Mouse (Mus musculus): Measurements from ENCODE around the gene Tomm7. TPM values are rescaled to one million over a fixed set of nuclear protein-coding genes. Genes with fewer than 3 reads are reported as not detected.
A peak's percentile ranks its signal among the peaks of the same experiment; 100 is the strongest.
"Not testable (repeated sequence)": the region's sequence is repeated elsewhere in the genome, so short reads cannot be mapped to it uniquely, and the experiment has no call there.

The Tomm7 gene
- polyA plus RNA-seq, 1 experiment from 2014 or later = 141 TPM

DNA sequence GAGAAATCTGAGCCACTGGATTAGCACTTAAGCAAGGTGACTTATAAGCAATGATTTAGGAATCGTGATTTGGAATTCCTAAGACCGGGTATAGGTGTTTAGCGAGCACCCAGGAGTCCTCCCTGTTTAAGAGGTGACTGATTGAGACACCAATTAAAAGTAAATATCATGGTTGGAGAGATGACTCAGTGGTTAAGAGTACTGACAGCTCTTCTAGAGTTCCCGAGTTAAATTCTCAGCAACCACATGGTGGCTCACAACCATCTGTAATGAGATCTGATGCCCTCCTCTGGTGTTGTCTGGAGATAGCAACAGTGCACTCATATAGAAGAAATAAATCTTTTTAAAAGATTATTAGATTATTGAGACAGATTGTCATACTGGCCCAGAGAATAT lies 7.2 kb upstream of the Tomm7 start:
- peak overlapping the region; percentile 73; the same call in 1 of the 2 replicates for H3K27ac ChIP-seq
- not testable (repeated sequence) for ATAC-seq (ENCODE audit: insufficient number of reproducible peaks, insufficient read depth, low FRiP score, low TSS enrichment, low read depth); H3K4me1 ChIP-seq (replicated peaks); H3K27me3 ChIP-seq; H3K9me3 ChIP-seq
- peak overlapping the region; percentile 70 for H3K4me2 ChIP-seq
- peaks cover 41% of the 10 kb centered on the region for H3K36me3 ChIP-seq
- peak overlapping the region; percentile 90 for H3K4me3 ChIP-seq (replicated peaks)
- peak overlapping the region; percentile 84 for H3K9ac ChIP-seq (replicated peaks)
- WGBS = 11% methylated on average over 4 of the region's 4 CpGs

DNA sequence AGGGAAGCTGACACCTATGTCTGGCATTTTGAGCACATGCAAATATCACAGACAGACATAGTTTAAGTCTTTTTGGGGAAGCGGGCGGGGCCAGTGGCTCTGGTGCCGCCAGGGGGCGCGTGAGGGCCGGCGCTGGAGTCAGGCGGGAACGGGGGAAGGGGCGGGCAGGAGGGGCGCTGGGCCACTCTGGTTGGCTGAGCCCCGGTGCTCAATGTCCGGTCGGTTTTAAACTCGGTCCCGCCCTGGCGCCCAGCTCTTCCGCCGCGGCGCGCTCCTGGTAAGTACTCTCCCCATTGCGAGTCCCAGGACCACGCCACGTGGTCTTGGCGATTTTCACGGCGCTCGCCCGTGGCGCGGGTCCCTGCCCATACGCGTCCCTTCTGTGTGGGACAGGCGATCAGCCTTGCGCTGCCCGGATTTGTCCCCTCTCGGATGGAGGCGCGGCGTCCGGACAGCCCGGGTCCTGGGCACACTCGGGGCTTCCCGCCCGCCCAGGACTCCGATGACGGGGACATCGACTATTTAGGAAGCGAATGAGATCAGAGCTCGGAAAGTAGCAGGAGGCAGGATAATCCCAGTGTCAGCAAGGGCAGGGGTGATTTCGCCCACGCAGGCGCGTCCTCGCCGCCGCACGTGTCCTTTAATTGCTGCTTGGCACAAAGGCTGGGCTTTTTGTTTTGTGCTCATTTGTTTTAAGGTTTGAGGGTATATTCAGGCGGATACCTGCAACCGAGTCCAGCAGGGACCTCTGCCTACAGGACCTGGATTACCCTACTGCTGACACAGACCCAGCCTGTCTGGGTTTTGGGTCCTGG lies 6.6 kb upstream of the Tomm7 start:
- H3K9ac ChIP-seq (replicated peaks) = peak overlapping the region; percentile 84
- no peaks in the 10 kb centered on the region for H3K9me3 ChIP-seq
- peak overlapping the region; percentile 73 for H3K27ac ChIP-seq
- no peaks in the 10 kb centered on the region for H3K27me3 ChIP-seq
- WGBS = under 1% methylated on average over 60 of the region's 61 CpGs
- peaks cover 35% of the 10 kb centered on the region for H3K36me3 ChIP-seq
- ATAC-seq (ENCODE audit: insufficient number of reproducible peaks, insufficient read depth, low FRiP score, low TSS enrichment, low read depth) = peak; percentile 94
- H3K4me1 ChIP-seq (replicated peaks) = peaks cover 5% of the 10 kb centered on the region
- peak overlapping the region; percentile 70 for H3K4me2 ChIP-seq
- H3K4me3 ChIP-seq (replicated peaks) = peak overlapping the region; percentile 90

DNA sequence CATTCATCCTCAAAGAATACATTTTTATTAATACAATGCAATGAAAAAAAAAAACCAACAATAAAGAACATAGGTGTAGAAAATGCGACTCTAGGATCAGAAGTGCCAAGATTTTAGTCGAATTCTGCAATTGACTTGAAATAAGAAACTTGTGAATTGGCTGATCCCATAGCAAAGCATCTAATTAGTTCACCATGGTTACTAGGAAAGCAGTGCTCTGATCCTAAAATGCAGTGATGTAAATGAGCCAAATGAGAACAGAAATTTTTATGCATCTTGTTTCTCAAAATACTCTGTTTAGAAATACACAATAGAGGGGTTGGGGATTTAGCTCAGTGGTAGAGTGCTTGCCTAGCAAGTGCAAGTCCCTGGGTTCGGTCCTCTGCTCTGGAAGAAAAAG lies 1.2 kb upstream of the Tomm7 start:
- WGBS = 92% methylated on average over 3 of the region's 3 CpGs
- H3K9ac ChIP-seq (replicated peaks) = no peak overlapping the region
- no peak for ATAC-seq (ENCODE audit: insufficient number of reproducible peaks, insufficient read depth, low FRiP score, low TSS enrichment, low read depth)
- H3K9me3 ChIP-seq = no peaks in the 10 kb centered on the region
- no peak overlapping the region for H3K4me3 ChIP-seq (replicated peaks)
- peak overlapping the region; percentile 54 for H3K4me2 ChIP-seq
- H3K36me3 ChIP-seq = peaks cover 9% of the 10 kb centered on the region; the same call in 1 of the 2 replicates
- H3K27ac ChIP-seq = no peak overlapping the region
- peaks cover 10% of the 10 kb centered on the region for H3K4me1 ChIP-seq (replicated peaks)
- no peaks in the 10 kb centered on the region for H3K27me3 ChIP-seq

DNA sequence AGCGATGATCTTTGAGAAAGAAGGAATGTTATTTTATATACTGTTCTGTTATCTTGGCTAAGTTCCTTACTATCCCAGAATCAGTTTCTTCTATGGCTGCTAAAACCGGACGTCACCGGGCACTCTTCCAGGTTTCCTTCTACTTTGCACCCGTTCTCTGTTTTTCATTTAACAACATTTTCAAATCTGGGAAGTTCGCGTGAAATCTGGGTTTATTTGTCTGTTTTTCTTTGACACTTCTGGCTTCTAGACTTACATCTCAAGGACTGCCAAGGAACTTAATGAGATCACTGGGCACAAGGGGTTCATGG lies 525 bp upstream of the Tomm7 start:
- no peak for ATAC-seq (ENCODE audit: insufficient number of reproducible peaks, insufficient read depth, low FRiP score, low TSS enrichment, low read depth)
- H3K27ac ChIP-seq = peak overlapping the region; percentile 87
- WGBS = 31% methylated on average over 7 of the region's 7 CpGs

DNA sequence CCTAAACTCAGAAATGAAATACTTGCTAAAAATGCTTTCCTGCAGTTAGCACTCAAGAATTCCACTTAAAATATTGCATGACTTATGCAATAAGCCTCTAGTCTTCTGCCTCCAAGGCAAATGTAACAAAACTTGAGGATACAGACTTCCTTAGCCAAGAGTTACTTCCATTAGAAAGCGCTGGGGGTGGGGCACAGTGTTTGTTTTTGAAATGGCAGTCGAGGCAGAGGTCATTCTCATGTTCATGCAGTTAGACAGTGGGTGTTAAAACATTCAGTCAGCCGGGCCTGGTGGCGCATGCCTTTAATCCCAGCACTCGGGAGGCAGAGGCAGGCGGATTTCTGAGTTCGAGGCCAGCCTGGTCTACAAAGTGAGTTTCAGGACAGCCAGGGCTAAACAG lies 5.8 kb downstream of the Tomm7 start:
- WGBS = 91% methylated on average over 7 of the region's 7 CpGs
- H3K9ac ChIP-seq (replicated peaks) = no peak overlapping the region

More for the DNA sequence above, 525 bp upstream of the Tomm7 start:
- H3K36me3 ChIP-seq = peaks cover 15% of the 10 kb centered on the region; the same call in 1 of the 2 replicates
- H3K27me3 ChIP-seq = no peaks in the 10 kb centered on the region
- H3K4me2 ChIP-seq = peak overlapping the region; percentile 54
- H3K9me3 ChIP-seq = no peaks in the 10 kb centered on the region
- H3K4me1 ChIP-seq (replicated peaks) = peaks cover 10% of the 10 kb centered on the region
- peak overlapping the region; percentile 67 for H3K4me3 ChIP-seq (replicated peaks)
- H3K9ac ChIP-seq (replicated peaks) = peak overlapping the region; percentile 73

DNA sequence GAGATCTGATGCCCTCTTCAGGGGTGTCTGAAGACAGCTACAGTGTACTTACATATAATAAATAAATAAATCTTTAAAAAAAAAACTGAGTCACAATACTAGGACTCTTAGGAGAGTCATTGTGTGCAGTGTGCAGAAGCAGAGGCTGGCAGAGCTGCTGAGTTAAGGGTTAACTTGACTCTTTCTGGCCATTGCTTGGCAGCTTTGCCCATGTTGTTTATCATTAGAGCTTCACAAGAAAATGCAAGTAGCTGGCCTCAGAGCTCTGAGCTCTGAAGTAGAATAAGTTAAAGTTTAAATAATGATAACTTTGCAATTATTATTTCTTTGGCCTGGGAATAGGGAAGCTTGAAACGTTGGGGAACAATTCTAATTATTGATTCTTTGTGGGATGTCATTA lies 8.3 kb downstream of the Tomm7 start:
- not testable (repeated sequence) for H3K9ac ChIP-seq (replicated peaks); H3K27ac ChIP-seq; H3K9me3 ChIP-seq; H3K4me1 ChIP-seq (replicated peaks); H3K4me2 ChIP-seq; H3K4me3 ChIP-seq (replicated peaks); ATAC-seq (ENCODE audit: insufficient number of reproducible peaks, insufficient read depth, low FRiP score, low TSS enrichment, low read depth)
- peaks cover 14% of the 10 kb centered on the region for H3K27me3 ChIP-seq
- WGBS = 62% methylated on average over 1 of the region's 1 CpGs
- peaks cover 21% of the 10 kb centered on the region for H3K36me3 ChIP-seq

More for the DNA sequence above, 5.8 kb downstream of the Tomm7 start:
- Histone ChIP-seq H3K27me3 (no peaks in the 10 kb centered on the region), H3K4me1 (replicated peaks) (peaks cover 4% of the 10 kb centered on the region), H3K4me2 (no peak overlapping the region), H3K36me3 (peaks cover 29% of the 10 kb centered on the region), H3K27ac (no peak overlapping the region), H3K9me3 (no peaks in the 10 kb centered on the region), H3K4me3 (replicated peaks) (no peak overlapping the region)
- ATAC-seq (ENCODE audit: insufficient number of reproducible peaks, insufficient read depth, low FRiP score, low TSS enrichment, low read depth) = no peak

DNA sequence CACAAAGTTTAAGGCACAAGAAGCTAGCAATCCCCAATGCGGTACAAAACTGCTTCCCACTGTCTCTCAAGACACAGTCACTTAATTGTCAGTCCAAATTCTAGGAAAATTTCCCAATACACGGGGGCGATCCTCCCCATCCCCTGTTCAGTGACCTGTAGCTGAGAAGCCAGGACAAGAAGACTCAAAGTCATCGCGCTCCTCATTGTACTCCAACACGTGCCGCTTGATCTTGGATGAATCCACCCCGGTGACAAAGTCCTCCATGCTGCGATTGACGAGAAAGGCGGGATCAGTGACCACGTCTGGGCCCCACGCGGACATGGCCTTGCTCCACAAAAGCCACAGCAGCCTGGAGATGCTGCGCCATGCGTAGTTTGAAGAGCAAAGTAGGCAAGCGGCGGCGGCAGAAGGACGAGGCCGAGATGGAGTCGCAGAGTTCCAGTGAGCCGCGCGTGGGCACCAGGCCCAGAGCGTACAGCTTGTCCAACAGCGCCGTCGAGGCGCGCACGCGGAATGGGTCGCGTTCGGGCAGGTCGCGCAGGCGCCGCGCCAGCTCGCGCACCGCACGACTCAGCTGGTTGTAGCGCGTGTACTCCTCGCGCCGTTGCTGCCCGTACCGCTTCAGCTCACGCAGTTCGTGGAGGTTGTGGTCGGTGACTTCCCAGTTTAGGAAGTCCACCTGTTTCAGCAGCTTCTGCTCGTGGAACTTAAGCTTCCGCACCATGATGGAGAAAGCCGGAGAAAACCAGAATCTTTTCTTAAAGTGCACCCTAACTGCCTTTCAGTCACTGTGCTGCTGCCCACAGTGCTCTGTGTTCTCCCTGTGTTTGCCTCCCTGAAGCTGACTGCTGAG lies 12.8 kb downstream of the Tomm7 start:
- H3K9me3 ChIP-seq = 0 out of 2 replicates have a peak, but pooled peaks cover 3% of the 10 kb centered on the region
- no peak overlapping the region; the same call in 1 of the 2 replicates for H3K9ac ChIP-seq (replicated peaks)
- no peaks in the 10 kb centered on the region for H3K36me3 ChIP-seq
- H3K4me1 ChIP-seq (replicated peaks) = no peaks in the 10 kb centered on the region
- peak overlapping the region; percentile 41 for H3K4me2 ChIP-seq
- no peak for ATAC-seq (ENCODE audit: insufficient number of reproducible peaks, insufficient read depth, low FRiP score, low TSS enrichment, low read depth)
- peaks cover 31% of the 10 kb centered on the region for H3K27me3 ChIP-seq
- 40% methylated on average over 58 of the region's 58 CpGs for WGBS
- H3K4me3 ChIP-seq (replicated peaks) = peak overlapping the region; percentile 19
- no peak overlapping the region for H3K27ac ChIP-seq

DNA sequence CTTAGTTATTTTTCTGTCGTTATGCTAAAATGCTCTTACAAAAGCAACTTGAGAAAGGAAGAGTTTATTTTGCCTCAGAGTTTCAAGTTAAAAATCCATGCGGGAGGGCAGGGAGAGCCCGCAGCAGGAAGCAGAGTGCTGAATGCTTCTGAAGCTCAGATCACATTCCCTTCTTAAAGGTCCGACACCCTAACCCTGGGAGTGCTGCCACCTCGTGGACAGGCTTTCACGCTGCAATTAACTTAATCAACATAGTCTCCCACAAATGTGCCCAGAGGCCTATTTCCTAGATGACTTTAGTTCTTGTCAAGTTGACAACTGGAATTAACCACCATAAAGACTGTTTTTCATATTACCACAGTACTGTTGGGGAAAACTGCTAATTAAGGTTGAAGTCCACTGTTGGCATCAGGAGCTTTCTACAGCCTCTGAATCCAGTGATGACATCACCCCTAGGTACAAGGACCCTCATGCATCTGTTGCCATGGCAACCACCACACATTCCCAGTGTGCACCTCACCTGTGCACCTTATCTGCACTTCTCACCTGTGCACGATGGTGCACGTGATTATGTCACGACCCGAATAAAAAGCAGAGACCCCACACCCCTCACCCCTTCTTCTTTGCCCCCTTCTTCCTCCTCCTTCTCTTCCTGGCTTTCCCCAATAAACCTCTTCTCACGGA lies 17.5 kb downstream of the Tomm7 start:
- H3K27me3 ChIP-seq = peaks cover 25% of the 10 kb centered on the region
- H3K36me3 ChIP-seq = no peaks in the 10 kb centered on the region
- no peak for ATAC-seq (ENCODE audit: insufficient number of reproducible peaks, insufficient read depth, low FRiP score, low TSS enrichment, low read depth)
- H3K9ac ChIP-seq (replicated peaks) = no peak overlapping the region
- no peak overlapping the region for H3K4me3 ChIP-seq (replicated peaks)
- WGBS = 37% methylated on average over 11 of the region's 11 CpGs
- 0 out of 2 replicates have a peak, but pooled peaks cover 3% of the 10 kb centered on the region for H3K9me3 ChIP-seq
- H3K4me2 ChIP-seq = no peak overlapping the region
- no peak overlapping the region for H3K27ac ChIP-seq
- no peaks in the 10 kb centered on the region for H3K4me1 ChIP-seq (replicated peaks)

DNA sequence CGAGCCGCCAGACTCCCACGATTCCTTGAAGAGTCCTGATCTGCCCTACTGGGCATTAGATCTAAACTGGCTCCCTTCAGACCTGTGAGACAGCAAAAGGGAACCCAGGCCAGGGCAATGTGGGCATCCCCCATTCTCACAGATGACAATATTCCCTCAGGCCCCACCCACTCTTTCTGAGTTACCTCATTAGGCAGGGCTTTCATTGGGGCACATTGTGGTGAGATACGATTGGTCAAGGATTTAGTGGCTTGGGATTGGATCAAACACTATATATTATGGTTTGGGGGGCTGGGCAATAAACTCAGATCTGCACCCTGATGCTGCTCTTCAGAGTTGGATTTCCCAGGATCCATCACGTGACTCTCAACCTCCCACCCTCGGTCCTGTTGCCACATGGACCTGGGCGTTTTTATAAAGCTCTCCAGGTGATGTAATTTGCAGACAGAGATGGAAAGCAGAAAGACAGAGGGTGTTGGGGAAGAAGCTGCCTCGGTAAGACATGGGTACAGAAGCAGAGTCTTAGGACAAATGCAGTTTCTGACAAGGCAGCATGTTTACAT lies 19.7 kb downstream of the Tomm7 start:
- no peaks in the 10 kb centered on the region for H3K4me1 ChIP-seq (replicated peaks)
- no peak overlapping the region for H3K9ac ChIP-seq (replicated peaks)
- no peak overlapping the region for H3K27ac ChIP-seq
- ATAC-seq (ENCODE audit: insufficient number of reproducible peaks, insufficient read depth, low FRiP score, low TSS enrichment, low read depth) = no peak
- H3K4me3 ChIP-seq (replicated peaks) = no peak overlapping the region
- no peaks in the 10 kb centered on the region for H3K9me3 ChIP-seq
- H3K4me2 ChIP-seq = no peak overlapping the region
- peaks cover 12% of the 10 kb centered on the region for H3K36me3 ChIP-seq
- peaks cover 5% of the 10 kb centered on the region; the same call in 1 of the 2 replicates for H3K27me3 ChIP-seq
- 77% methylated on average over 8 of the region's 8 CpGs for WGBS

DNA sequence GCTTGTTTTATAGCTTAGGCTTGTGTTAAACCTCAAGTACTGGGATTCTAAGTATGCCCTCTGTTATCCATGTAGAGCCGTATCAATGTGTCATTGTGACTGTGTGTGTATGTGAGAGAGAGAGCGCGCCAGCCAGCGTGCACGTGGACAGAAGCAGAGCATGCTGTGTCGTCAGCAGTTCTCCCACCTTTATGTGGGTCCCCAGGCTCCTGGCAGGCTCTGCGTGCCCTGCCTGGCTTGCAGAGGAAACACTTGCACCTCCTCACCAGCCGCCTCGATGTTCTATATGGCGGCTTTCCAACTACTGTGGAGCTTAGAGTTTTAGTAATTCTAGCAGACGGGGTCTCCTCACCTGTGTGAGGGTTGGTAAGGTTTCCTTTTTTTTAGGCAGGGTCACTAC lies 21.7 kb downstream of the Tomm7 start:
- Histone ChIP-seq H3K4me2 (no peak overlapping the region), H3K9me3 (no peaks in the 10 kb centered on the region), H3K36me3 (peaks cover 28% of the 10 kb centered on the region), H3K27me3 (no peaks in the 10 kb centered on the region), H3K27ac (no peak overlapping the region), H3K9ac (replicated peaks) (no peak overlapping the region), H3K4me3 (replicated peaks) (no peak overlapping the region), H3K4me1 (replicated peaks) (no peaks in the 10 kb centered on the region)
- ATAC-seq (ENCODE audit: insufficient number of reproducible peaks, insufficient read depth, low FRiP score, low TSS enrichment, low read depth) = no peak
- WGBS = 74% methylated on average over 11 of the region's 11 CpGs

DNA sequence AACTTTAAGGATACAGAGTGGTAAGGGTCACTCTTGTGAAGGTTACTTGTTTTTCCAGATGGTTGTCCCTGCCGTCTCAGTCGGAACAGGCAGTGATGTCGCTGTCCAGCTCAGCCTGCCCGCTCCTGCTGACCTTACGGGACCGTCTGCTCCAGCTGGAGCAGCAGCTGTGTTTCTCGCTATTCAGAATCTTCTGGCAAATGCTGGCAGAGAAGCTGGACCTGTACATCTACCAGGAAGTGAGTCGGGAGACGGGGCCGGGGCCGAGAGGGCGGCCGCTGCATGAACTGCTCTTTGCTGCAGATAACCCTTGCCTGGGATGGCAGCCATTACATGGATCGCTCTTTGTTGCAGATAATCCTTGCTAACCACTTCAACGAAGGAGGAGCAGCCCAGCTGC lies 27.3 kb downstream of the Tomm7 start:
- peaks cover 80% of the 10 kb centered on the region for H3K36me3 ChIP-seq

More for the DNA sequence above, 27.3 kb downstream of the Tomm7 start:
- Histone ChIP-seq H3K9me3 (peaks cover 12% of the 10 kb centered on the region), H3K4me2 (no peak overlapping the region), H3K4me1 (replicated peaks) (no peaks in the 10 kb centered on the region), H3K4me3 (replicated peaks) (no peak overlapping the region), H3K27ac (no peak overlapping the region), H3K27me3 (no peaks in the 10 kb centered on the region), H3K9ac (replicated peaks) (no peak overlapping the region)
- 93% methylated on average over 15 of the region's 15 CpGs for WGBS
- no peak for ATAC-seq (ENCODE audit: insufficient number of reproducible peaks, insufficient read depth, low FRiP score, low TSS enrichment, low read depth)
